Mouse (Mus musculus): Measurements from ENCODE around the gene Ucp2. TPM values are rescaled to one million over a fixed set of nuclear protein-coding genes. Genes with fewer than 3 reads are reported as not detected.
A peak's percentile ranks its signal among the peaks of the same experiment; 100 is the strongest.

Gene Ucp2
- polyA plus RNA-seq, 1 experiment from 2014 or later, result 208 TPM

- Histone ChIP-seq H3K9ac (replicated peaks; ENCODE audit: low read depth, low read length) (0 out of 2 replicates have a peak overlapping the region, but pooled peaks have one; percentile 25), H3K9me3 (ENCODE audit: control insufficient read depth, low read depth, low read length) (no peaks in the 10 kb centered on the region), H3K4me3 (ENCODE audit: low read depth, low read length) (peak overlapping the region; percentile 52), H3K27ac (ENCODE audit: low read length) (peak overlapping the region; percentile 79), H3K36me3 (ENCODE audit: control insufficient read depth, insufficient read depth, low read length) (peaks cover 31% of the 10 kb centered on the region), H3K4me1 (ENCODE audit: control insufficient read depth, insufficient read depth, low read length) (peaks cover 32% of the 10 kb centered on the region), H3K27me3 (ENCODE audit: control insufficient read depth, insufficient read depth, low read length) (no peaks in the 10 kb centered on the region), H3K4me2 (replicated peaks; ENCODE audit: low read depth, low read length) (peak overlapping the region; percentile 89)
- WGBS, result 29% methylated on average over 11 of the region's 11 CpGs
- ATAC-seq (ENCODE audit: insufficient number of reproducible peaks, insufficient read depth, low FRiP score, low read depth), result peak; percentile 59
These were observed 2.6 kb downstream of the Ucp2 start for GRCm38 (mm10) chr7:100495581-100496251.

GRCm38 (mm10) chr7:100496371-100496770 is 3.2 kb downstream of the Ucp2 start:
- Histone ChIP-seq H3K4me3 (ENCODE audit: low read depth, low read length) (peak overlapping the region; percentile 12; the same call in 1 of the 2 replicates), H3K4me2 (replicated peaks; ENCODE audit: low read depth, low read length) (peak overlapping the region; percentile 89), H3K27me3 (ENCODE audit: control insufficient read depth, insufficient read depth, low read length) (no peaks in the 10 kb centered on the region), H3K9ac (replicated peaks; ENCODE audit: low read depth, low read length) (0 out of 2 replicates have a peak overlapping the region, but pooled peaks have one; percentile 25), H3K9me3 (ENCODE audit: control insufficient read depth, low read depth, low read length) (no peaks in the 10 kb centered on the region), H3K4me1 (ENCODE audit: control insufficient read depth, insufficient read depth, low read length) (peaks cover 32% of the 10 kb centered on the region), H3K36me3 (ENCODE audit: control insufficient read depth, insufficient read depth, low read length) (peaks cover 31% of the 10 kb centered on the region), H3K27ac (ENCODE audit: low read length) (peak overlapping the region; percentile 67; the same call in 1 of the 2 replicates)
- WGBS, result 64% methylated on average over 6 of the region's 6 CpGs
- ATAC-seq (ENCODE audit: insufficient number of reproducible peaks, insufficient read depth, low FRiP score, low read depth), result no peak

- Histone ChIP-seq H3K36me3 (ENCODE audit: control insufficient read depth, insufficient read depth, low read length) (peaks cover 31% of the 10 kb centered on the region), H3K27me3 (ENCODE audit: control insufficient read depth, insufficient read depth, low read length) (no peaks in the 10 kb centered on the region), H3K4me2 (replicated peaks; ENCODE audit: low read depth, low read length) (no peak overlapping the region), H3K4me3 (ENCODE audit: low read depth, low read length) (no peak overlapping the region), H3K4me1 (ENCODE audit: control insufficient read depth, insufficient read depth, low read length) (peaks cover 32% of the 10 kb centered on the region), H3K27ac (ENCODE audit: low read length) (0 out of 2 replicates have a peak overlapping the region, but pooled peaks have one; percentile 67), H3K9ac (replicated peaks; ENCODE audit: low read depth, low read length) (no peak overlapping the region), H3K9me3 (ENCODE audit: control insufficient read depth, low read depth, low read length) (no peaks in the 10 kb centered on the region)
- ATAC-seq (ENCODE audit: insufficient number of reproducible peaks, insufficient read depth, low FRiP score, low read depth), result no peak
- 95% methylated on average over 9 of the region's 9 CpGs for WGBS
These were observed 3.7 kb downstream of the Ucp2 start for GRCm38 (mm10) chr7:100496791-100497190.

- Histone ChIP-seq H3K27me3 (ENCODE audit: control insufficient read depth, insufficient read depth, low read length) (no peaks in the 10 kb centered on the region), H3K4me1 (ENCODE audit: control insufficient read depth, insufficient read depth, low read length) (peaks cover 32% of the 10 kb centered on the region), H3K4me3 (ENCODE audit: low read depth, low read length) (no peak overlapping the region), H3K4me2 (replicated peaks; ENCODE audit: low read depth, low read length) (no peak overlapping the region), H3K27ac (ENCODE audit: low read length) (no peak overlapping the region), H3K9ac (replicated peaks; ENCODE audit: low read depth, low read length) (no peak overlapping the region), H3K9me3 (ENCODE audit: control insufficient read depth, low read depth, low read length) (no peaks in the 10 kb centered on the region), H3K36me3 (ENCODE audit: control insufficient read depth, insufficient read depth, low read length) (peaks cover 31% of the 10 kb centered on the region)
- 71% methylated on average over 4 of the region's 4 CpGs for WGBS
- ATAC-seq (ENCODE audit: insufficient number of reproducible peaks, insufficient read depth, low FRiP score, low read depth), result no peak
These were observed 4.3 kb downstream of the Ucp2 start for GRCm38 (mm10) chr7:100497402-100497801.

- peaks cover 32% of the 10 kb centered on the region for H3K4me1 ChIP-seq (ENCODE audit: control insufficient read depth, insufficient read depth, low read length)
- no peak overlapping the region for H3K9ac ChIP-seq (replicated peaks; ENCODE audit: low read depth, low read length)
- WGBS, result 91% methylated on average over 13 of the region's 13 CpGs
- H3K4me3 ChIP-seq (ENCODE audit: low read depth, low read length), result no peak overlapping the region
- no peak for ATAC-seq (ENCODE audit: insufficient number of reproducible peaks, insufficient read depth, low FRiP score, low read depth)
- no peak overlapping the region for H3K27ac ChIP-seq (ENCODE audit: low read length)
- peaks cover 31% of the 10 kb centered on the region for H3K36me3 ChIP-seq (ENCODE audit: control insufficient read depth, insufficient read depth, low read length)
- no peaks in the 10 kb centered on the region for H3K27me3 ChIP-seq (ENCODE audit: control insufficient read depth, insufficient read depth, low read length)
- H3K9me3 ChIP-seq (ENCODE audit: control insufficient read depth, low read depth, low read length), result no peaks in the 10 kb centered on the region
- H3K4me2 ChIP-seq (replicated peaks; ENCODE audit: low read depth, low read length), result no peak overlapping the region
These were observed 4.8 kb downstream of the Ucp2 start for GRCm38 (mm10) chr7:100497982-100498381.

- Histone ChIP-seq H3K9ac (replicated peaks; ENCODE audit: low read depth, low read length) (no peak overlapping the region), H3K27me3 (ENCODE audit: control insufficient read depth, insufficient read depth, low read length) (no peaks in the 10 kb centered on the region), H3K4me1 (ENCODE audit: control insufficient read depth, insufficient read depth, low read length) (peaks cover 21% of the 10 kb centered on the region), H3K27ac (ENCODE audit: low read length) (no peak overlapping the region), H3K4me2 (replicated peaks; ENCODE audit: low read depth, low read length) (no peak overlapping the region), H3K36me3 (ENCODE audit: control insufficient read depth, insufficient read depth, low read length) (peaks cover 31% of the 10 kb centered on the region), H3K4me3 (ENCODE audit: low read depth, low read length) (no peak overlapping the region), H3K9me3 (ENCODE audit: control insufficient read depth, low read depth, low read length) (no peaks in the 10 kb centered on the region)
- no peak for ATAC-seq (ENCODE audit: insufficient number of reproducible peaks, insufficient read depth, low FRiP score, low read depth)
These were observed 6.3 kb downstream of the Ucp2 start for GRCm38 (mm10) chr7:100499465-100499864.

GRCm38 (mm10) chr7:100500276-100500977 is 7.3 kb downstream of the Ucp2 start:
- Histone ChIP-seq H3K36me3 (ENCODE audit: control insufficient read depth, insufficient read depth, low read length) (peaks cover 31% of the 10 kb centered on the region), H3K4me2 (replicated peaks; ENCODE audit: low read depth, low read length) (no peak overlapping the region), H3K4me1 (ENCODE audit: control insufficient read depth, insufficient read depth, low read length) (peaks cover 11% of the 10 kb centered on the region), H3K4me3 (ENCODE audit: low read depth, low read length) (no peak overlapping the region), H3K27ac (ENCODE audit: low read length) (no peak overlapping the region), H3K9ac (replicated peaks; ENCODE audit: low read depth, low read length) (no peak overlapping the region), H3K9me3 (ENCODE audit: control insufficient read depth, low read depth, low read length) (no peaks in the 10 kb centered on the region), H3K27me3 (ENCODE audit: control insufficient read depth, insufficient read depth, low read length) (no peaks in the 10 kb centered on the region)
- 65% methylated on average over 16 of the region's 16 CpGs for WGBS
- ATAC-seq (ENCODE audit: insufficient number of reproducible peaks, insufficient read depth, low FRiP score, low read depth), result no peak

- H3K27me3 ChIP-seq (ENCODE audit: control insufficient read depth, insufficient read depth, low read length), result no peaks in the 10 kb centered on the region
- no peaks in the 10 kb centered on the region for H3K9me3 ChIP-seq (ENCODE audit: control insufficient read depth, low read depth, low read length)
- no peak for ATAC-seq (ENCODE audit: insufficient number of reproducible peaks, insufficient read depth, low FRiP score, low read depth)
- 64% methylated on average over 6 of the region's 6 CpGs for WGBS
- no peak overlapping the region for H3K9ac ChIP-seq (replicated peaks; ENCODE audit: low read depth, low read length)
- H3K4me2 ChIP-seq (replicated peaks; ENCODE audit: low read depth, low read length), result no peak overlapping the region
- peaks cover 7% of the 10 kb centered on the region for H3K4me1 ChIP-seq (ENCODE audit: control insufficient read depth, insufficient read depth, low read length)
- peaks cover 31% of the 10 kb centered on the region for H3K36me3 ChIP-seq (ENCODE audit: control insufficient read depth, insufficient read depth, low read length)
- H3K27ac ChIP-seq (ENCODE audit: low read length), result no peak overlapping the region
- no peak overlapping the region for H3K4me3 ChIP-seq (ENCODE audit: low read depth, low read length)
These were observed 8.1 kb downstream of the Ucp2 start for GRCm38 (mm10) chr7:100501027-100501843.
